Mouse (Mus musculus): ENCODE measurements at regions not wholly inside any gene's neighbourhood (a gene's known extent, or its start where the extent isn't known, plus 50 kb on each side); places are given as distances from the start of the nearest gene placed in this dataset.

DNA sequence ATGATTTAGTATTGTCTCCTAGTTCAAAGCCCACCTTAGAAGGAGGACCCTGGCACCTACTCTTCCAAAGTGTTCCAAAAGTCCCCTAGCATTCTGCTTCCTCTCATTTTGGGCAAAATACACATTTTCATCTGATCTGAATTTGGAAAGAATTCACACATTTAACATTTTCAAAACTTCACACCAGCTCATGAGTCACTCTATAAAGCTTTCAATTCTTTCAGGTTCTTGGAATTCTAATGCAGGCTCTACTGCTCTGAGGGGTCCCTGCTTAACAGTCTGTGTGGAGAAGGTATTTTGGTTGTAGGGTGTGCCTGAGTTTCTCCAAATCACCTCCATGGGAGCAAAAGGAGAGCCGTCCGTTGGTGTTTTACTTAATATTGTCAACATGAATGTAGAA, 657.8 kb downstream of the Actr3 start:
- Histone ChIP-seq H3K4me3 (ENCODE audit: low read depth, low read length) (no peak overlapping the region), H3K9ac (replicated peaks; ENCODE audit: low read depth, low read length) (no peak overlapping the region), H3K27ac (ENCODE audit: low read depth) (no peak overlapping the region), H3K27me3 (ENCODE audit: control insufficient read depth, insufficient read depth, low read length) (no peaks in the 10 kb centered on the region), H3K36me3 (replicated peaks; ENCODE audit: control insufficient read depth, insufficient read depth, low read length) (no peaks in the 10 kb centered on the region), H3K4me1 (ENCODE audit: control insufficient read depth, insufficient read depth) (no peaks in the 10 kb centered on the region), H3K4me2 (ENCODE audit: low read depth, low read length) (no peak overlapping the region), H3K9me3 (replicated peaks; ENCODE audit: control insufficient read depth, low read length) (no peaks in the 10 kb centered on the region)
- no peak for TF ChIP-seq CTCF (IDR thresholded peaks at IDR 0.05; ENCODE audit: low read depth)
- no peak for TF ChIP-seq EP300 (IDR thresholded peaks at IDR 0.05; ENCODE audit: low read depth)
- ATAC-seq (ENCODE audit: insufficient read depth, low read depth), result no peak
- 83% methylated on average over 2 of the region's 2 CpGs for WGBS
- no peak for DNase-seq (ENCODE audit: low spot score)

DNA sequence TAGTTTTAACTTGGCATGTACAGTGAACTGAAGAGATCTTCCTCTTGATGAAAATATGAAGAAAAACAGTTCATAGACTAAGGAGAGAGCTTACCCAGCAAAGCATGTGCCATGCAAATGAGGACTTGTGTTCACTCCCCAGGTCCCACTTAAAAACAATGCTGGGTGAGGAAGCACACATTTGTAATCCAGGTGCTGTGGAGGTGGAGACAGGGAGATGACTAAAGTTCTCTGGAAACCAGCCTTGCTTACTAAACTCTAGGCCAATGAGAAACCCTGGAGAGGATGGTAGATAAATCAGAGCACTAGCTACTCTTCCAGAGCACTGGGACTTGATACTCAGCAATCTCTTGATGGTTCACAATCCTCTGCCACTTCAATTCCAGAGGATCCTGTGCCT, 678.8 kb downstream of the Actr3 start:
- ATAC-seq (ENCODE audit: insufficient read depth, low read depth) (no peak), DNase-seq (ENCODE audit: low spot score) (no peak)
- H3K27ac ChIP-seq (ENCODE audit: low read depth), result no peak overlapping the region
- no peak overlapping the region for H3K4me3 ChIP-seq (ENCODE audit: low read depth, low read length)
- H3K4me2 ChIP-seq (ENCODE audit: low read depth, low read length), result no peak overlapping the region
- no peak overlapping the region for H3K9ac ChIP-seq (replicated peaks; ENCODE audit: low read depth, low read length)
- TF ChIP-seq CTCF (IDR thresholded peaks at IDR 0.05; ENCODE audit: low read depth) (no peak), EP300 (IDR thresholded peaks at IDR 0.05; ENCODE audit: low read depth) (no peak)
- H3K4me1 ChIP-seq (ENCODE audit: control insufficient read depth, insufficient read depth), result no peaks in the 10 kb centered on the region
- H3K27me3 ChIP-seq (ENCODE audit: control insufficient read depth, insufficient read depth, low read length), result no peaks in the 10 kb centered on the region
- H3K9me3 ChIP-seq (replicated peaks; ENCODE audit: control insufficient read depth, low read length), result peaks cover 3% of the 10 kb centered on the region; the same call in 1 of the 2 replicates
- H3K36me3 ChIP-seq (replicated peaks; ENCODE audit: control insufficient read depth, insufficient read depth, low read length), result no peaks in the 10 kb centered on the region

DNA sequence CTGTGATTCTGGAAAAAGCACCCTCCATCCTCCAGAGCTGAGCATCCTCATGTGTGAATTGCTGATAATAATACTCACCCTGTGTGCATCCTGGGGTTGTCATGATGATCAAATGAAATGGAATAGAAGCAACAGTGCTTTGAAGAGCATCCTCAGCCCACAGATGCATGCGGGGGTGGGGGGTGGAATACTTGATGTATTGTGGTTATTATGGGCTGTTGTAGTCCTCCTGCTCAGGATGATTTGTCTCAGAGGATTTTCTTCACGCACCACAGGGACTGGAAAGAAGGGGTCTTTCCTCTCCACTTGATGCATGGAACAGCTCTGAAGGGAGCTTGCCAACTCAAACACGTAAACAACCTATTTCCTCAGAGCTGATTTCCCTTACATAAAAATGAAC, 694.4 kb upstream of the Dpp10 start:
- H3K9me3 ChIP-seq (replicated peaks; ENCODE audit: control insufficient read depth, low read length), result no peaks in the 10 kb centered on the region; the same call in 1 of the 2 replicates
- DNase-seq (ENCODE audit: low spot score), result no peak

DNA sequence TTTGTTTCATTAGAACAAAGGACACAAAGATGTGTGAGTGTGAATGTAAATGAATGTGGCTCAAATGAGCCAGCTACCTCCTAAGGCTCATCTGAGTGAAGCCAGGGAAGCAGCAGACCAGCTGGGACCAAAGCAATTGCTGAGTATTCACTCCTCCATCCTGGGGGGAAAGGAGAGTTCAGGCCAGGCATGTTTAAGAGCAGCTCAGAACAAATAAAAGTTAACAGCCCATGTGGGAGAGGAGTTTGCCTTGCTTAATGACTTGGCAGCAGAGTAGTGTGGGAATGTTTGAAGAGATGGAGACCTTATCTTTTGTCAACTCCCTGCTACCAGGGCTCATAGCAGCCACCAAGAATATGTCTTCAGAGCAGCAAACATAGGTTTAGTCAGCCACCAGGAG, 685.0 kb upstream of the Dpp10 start:
- TF ChIP-seq CTCF (IDR thresholded peaks at IDR 0.05; ENCODE audit: low read depth), result no peak
- TF ChIP-seq EP300 (IDR thresholded peaks at IDR 0.05; ENCODE audit: low read depth), result no peak
- Histone ChIP-seq H3K27ac (ENCODE audit: low read depth) (no peak overlapping the region), H3K4me3 (ENCODE audit: low read depth, low read length) (no peak overlapping the region), H3K4me1 (ENCODE audit: control insufficient read depth, insufficient read depth) (no peaks in the 10 kb centered on the region), H3K9ac (replicated peaks; ENCODE audit: low read depth, low read length) (no peak overlapping the region), H3K27me3 (ENCODE audit: control insufficient read depth, insufficient read depth, low read length) (no peaks in the 10 kb centered on the region), H3K4me2 (ENCODE audit: low read depth, low read length) (no peak overlapping the region), H3K9me3 (replicated peaks; ENCODE audit: control insufficient read depth, low read length) (no peaks in the 10 kb centered on the region), H3K36me3 (replicated peaks; ENCODE audit: control insufficient read depth, insufficient read depth, low read length) (no peaks in the 10 kb centered on the region)
- ATAC-seq (ENCODE audit: insufficient read depth, low read depth) (no peak), DNase-seq (ENCODE audit: low spot score) (no peak)

More for the DNA sequence above, 694.4 kb upstream of the Dpp10 start:
- Histone ChIP-seq H3K9ac (replicated peaks; ENCODE audit: low read depth, low read length) (no peak overlapping the region), H3K4me1 (ENCODE audit: control insufficient read depth, insufficient read depth) (no peaks in the 10 kb centered on the region), H3K36me3 (replicated peaks; ENCODE audit: control insufficient read depth, insufficient read depth, low read length) (no peaks in the 10 kb centered on the region), H3K27me3 (ENCODE audit: control insufficient read depth, insufficient read depth, low read length) (no peaks in the 10 kb centered on the region), H3K4me3 (ENCODE audit: low read depth, low read length) (no peak overlapping the region), H3K27ac (ENCODE audit: low read depth) (no peak overlapping the region), H3K4me2 (ENCODE audit: low read depth, low read length) (no peak overlapping the region)
- TF ChIP-seq CTCF (IDR thresholded peaks at IDR 0.05; ENCODE audit: low read depth), result no peak
- no peak for TF ChIP-seq EP300 (IDR thresholded peaks at IDR 0.05; ENCODE audit: low read depth)
- 65% methylated on average over 3 of the region's 3 CpGs for WGBS
- ATAC-seq (ENCODE audit: insufficient read depth, low read depth), result no peak

DNA sequence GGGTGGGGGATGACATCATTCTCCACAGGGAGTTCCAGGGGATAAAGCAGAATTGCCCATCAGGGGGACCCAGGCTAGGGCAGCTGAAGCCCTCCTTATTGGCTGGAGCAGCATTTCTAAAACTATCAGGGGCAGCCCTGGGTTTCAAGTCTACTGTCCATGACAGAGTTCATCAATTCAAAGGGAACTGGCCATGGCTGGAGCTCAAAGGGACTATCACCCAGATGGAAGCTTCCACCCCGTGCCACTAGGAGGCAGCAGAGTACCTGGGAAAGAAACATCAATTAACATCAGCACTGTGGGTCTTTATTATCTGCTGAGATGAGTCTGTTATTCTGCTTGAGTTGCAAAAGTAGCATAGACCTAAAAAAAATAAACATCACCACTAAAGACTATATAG, 672.7 kb upstream of the Dpp10 start:
- Histone ChIP-seq H3K4me2 (ENCODE audit: low read depth, low read length) (no peak overlapping the region), H3K27ac (ENCODE audit: low read depth) (no peak overlapping the region), H3K4me1 (ENCODE audit: control insufficient read depth, insufficient read depth) (no peaks in the 10 kb centered on the region), H3K4me3 (ENCODE audit: low read depth, low read length) (no peak overlapping the region), H3K9me3 (replicated peaks; ENCODE audit: control insufficient read depth, low read length) (peaks cover 10% of the 10 kb centered on the region; the same call in 1 of the 2 replicates), H3K27me3 (ENCODE audit: control insufficient read depth, insufficient read depth, low read length) (no peaks in the 10 kb centered on the region), H3K9ac (replicated peaks; ENCODE audit: low read depth, low read length) (no peak overlapping the region), H3K36me3 (replicated peaks; ENCODE audit: control insufficient read depth, insufficient read depth, low read length) (no peaks in the 10 kb centered on the region)
- DNase-seq (ENCODE audit: low spot score), result no peak
- TF ChIP-seq CTCF (IDR thresholded peaks at IDR 0.05; ENCODE audit: low read depth) (peak; percentile 45), EP300 (IDR thresholded peaks at IDR 0.05; ENCODE audit: low read depth) (no peak)
- WGBS, result 0% methylated on average over 1 of the region's 1 CpGs
- ATAC-seq (ENCODE audit: insufficient read depth, low read depth), result no peak

DNA sequence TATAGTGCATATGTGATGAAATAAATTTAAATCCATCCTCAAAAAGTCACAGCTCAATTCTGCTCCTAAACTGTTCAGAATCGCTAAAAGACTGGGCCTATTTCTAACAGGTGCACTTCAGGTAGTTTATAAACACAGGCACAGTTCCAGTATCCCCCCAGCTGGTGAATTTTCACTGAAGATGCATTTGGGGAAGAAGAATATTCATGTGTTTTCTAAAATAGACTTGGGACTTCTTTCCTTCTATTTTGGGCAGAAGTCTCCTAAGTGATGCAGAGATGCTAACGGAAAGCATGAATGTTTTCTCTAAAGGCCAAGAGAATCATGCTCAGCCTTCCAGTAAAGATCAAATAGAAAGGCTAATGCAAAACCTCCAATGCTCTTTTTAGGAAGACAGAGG, 660.9 kb upstream of the Dpp10 start:
- TF ChIP-seq CTCF (IDR thresholded peaks at IDR 0.05; ENCODE audit: low read depth), result no peak
- no peak for TF ChIP-seq EP300 (IDR thresholded peaks at IDR 0.05; ENCODE audit: low read depth)
- H3K4me3 ChIP-seq (ENCODE audit: low read depth, low read length), result no peak overlapping the region
- no peaks in the 10 kb centered on the region for H3K4me1 ChIP-seq (ENCODE audit: control insufficient read depth, insufficient read depth)
- H3K27me3 ChIP-seq (ENCODE audit: control insufficient read depth, insufficient read depth, low read length), result no peaks in the 10 kb centered on the region
- WGBS, result 58% methylated on average over 2 of the region's 2 CpGs
- no peaks in the 10 kb centered on the region for H3K36me3 ChIP-seq (replicated peaks; ENCODE audit: control insufficient read depth, insufficient read depth, low read length)
- DNase-seq (ENCODE audit: low spot score), result no peak
- no peak overlapping the region for H3K9ac ChIP-seq (replicated peaks; ENCODE audit: low read depth, low read length)
- ATAC-seq (ENCODE audit: insufficient read depth, low read depth), result no peak
- H3K27ac ChIP-seq (ENCODE audit: low read depth), result no peak overlapping the region
- no peak overlapping the region for H3K4me2 ChIP-seq (ENCODE audit: low read depth, low read length)
- H3K9me3 ChIP-seq (replicated peaks; ENCODE audit: control insufficient read depth, low read length), result 0 out of 2 replicates have a peak, but pooled peaks cover 6% of the 10 kb centered on the region
